Mouse (Mus musculus) heart, embryonic 12.5 days (tissue): ENCODE results near the gene Tubgcp2. TPM values are rescaled to one million over a fixed set of nuclear protein-coding genes. Genes with fewer than 3 reads are reported as not detected.

ENCODE experiments used
- ATAC-seq: fragments of 200-750 bp; cut with Nextera tagmentation; 2 replicates; pipeline ENCODE4 v1.8.0; 2017; ENCODE audit warnings: moderate TSS enrichment, moderate library complexity; ENCODE audit not compliant: insufficient number of reproducible peaks, low FRiP score
- H3K27ac ChIP-seq: fragments of 300-500 bp; sonication (generic); 2 replicates; pipeline ENCODE4 v1.5.1; 2016; ENCODE audit warnings: mild to moderate bottlenecking, moderate library complexity; ENCODE audit not compliant: poor library complexity, severe bottlenecking
- H3K27me3 ChIP-seq: fragments of 300-500 bp; sonication (generic); replicated peaks from 2 replicates; pipeline ENCODE4 v1.6.1; 2016; ENCODE audit warnings: mild to moderate bottlenecking, moderate library complexity
- H3K36me3 ChIP-seq: fragments of 300-500 bp; sonication (generic); 2 replicates; pipeline ENCODE4 v1.6.1; 2016; ENCODE audit warnings: mild to moderate bottlenecking, moderate library complexity
- H3K4me1 ChIP-seq: fragments of 300-500 bp; sonication (generic); replicated peaks from 2 replicates; pipeline ENCODE4 v1.6.1; 2016; ENCODE audit warnings: mild to moderate bottlenecking
- H3K4me2 ChIP-seq: fragments of 300-500 bp; sonication (generic); 2 replicates; pipeline ENCODE4 v1.6.1; 2016; ENCODE audit warnings: mild to moderate bottlenecking, moderate library complexity
- H3K4me3 ChIP-seq: fragments of 300-500 bp; sonication (generic); 2 replicates; pipeline ENCODE4 v1.5.1; 2016; ENCODE audit warnings: mild to moderate bottlenecking
- H3K9ac ChIP-seq: fragments of 300-500 bp; sonication (generic); 2 replicates; pipeline ENCODE4 v1.6.1; 2016; ENCODE audit warnings: mild to moderate bottlenecking, moderate library complexity
- H3K9me3 ChIP-seq: fragments of 300-500 bp; sonication (generic); replicated peaks from 2 replicates; pipeline ENCODE4 v1.6.1; 2016; ENCODE audit warnings: mild to moderate bottlenecking, moderate library complexity
- WGBS: fragments of 180-500 bp; shearing (Covaris S2); methylation state at CpG from one replicate; pipeline ENCODE4 v1.1.7; 2016; 5-methylcytosine and 5-hydroxymethylcytosine counted together
- polyA plus RNA-seq: library from polyadenylated mRNA; unstranded; fragments of >200 nt; fragmentation: Nextera tagmentation; extraction: Ambion mirVana; gene quantifications from 2 replicates; pipeline ENCODE4 v1.2.1, GENCODE M21; 2016

Tubgcp2 gene
- polyA plus RNA-seq, 1 experiment from 2014 or later, result 41.4 TPM

- Histone ChIP-seq H3K4me3 (no peak overlapping the region), H3K9me3 (no peaks in the 10 kb centered on the region), H3K9ac (no peak overlapping the region), H3K27ac (no peak overlapping the region), H3K4me2 (no peak overlapping the region), H3K27me3 (peaks cover 48% of the 10 kb centered on the region), H3K36me3 (peaks cover 23% of the 10 kb centered on the region), H3K4me1 (peaks cover 2% of the 10 kb centered on the region; the same call in 1 of the 2 replicates)
- ATAC-seq, result no peak
- 57% methylated on average over 3 of the region's 3 CpGs for WGBS
Measured at GRCm38 (mm10) chr7:140042728-140043127, 6.3 kb upstream of the Tubgcp2 start.

- WGBS, result 50% methylated on average over 3 of the region's 3 CpGs
- no peaks in the 10 kb centered on the region for H3K9me3 ChIP-seq
- peak overlapping the region; percentile 73 for H3K4me3 ChIP-seq
- peak overlapping the region; percentile 81 for H3K4me2 ChIP-seq
- H3K4me1 ChIP-seq, result peaks cover 19% of the 10 kb centered on the region
- ATAC-seq, result no peak
- H3K36me3 ChIP-seq, result peaks cover 37% of the 10 kb centered on the region
- H3K27me3 ChIP-seq, result no peaks in the 10 kb centered on the region
- H3K9ac ChIP-seq, result peak overlapping the region; percentile 91
- no peak overlapping the region for H3K27ac ChIP-seq
Measured at GRCm38 (mm10) chr7:140037171-140037555, 694 bp upstream of the Tubgcp2 start.

- no peaks in the 10 kb centered on the region for H3K27me3 ChIP-seq
- no peak overlapping the region for H3K27ac ChIP-seq
- no peak for ATAC-seq
- peaks cover 19% of the 10 kb centered on the region for H3K4me1 ChIP-seq
- no peaks in the 10 kb centered on the region for H3K9me3 ChIP-seq
- WGBS, result 27% methylated on average over 7 of the region's 7 CpGs
- H3K4me3 ChIP-seq, result peak overlapping the region; percentile 73
- H3K4me2 ChIP-seq, result peak overlapping the region; percentile 81
- H3K36me3 ChIP-seq, result peaks cover 44% of the 10 kb centered on the region
- H3K9ac ChIP-seq, result peak overlapping the region; percentile 91
Measured at GRCm38 (mm10) chr7:140035456-140035855, 1.0 kb downstream of the Tubgcp2 start.

GRCm38 (mm10) chr7:140033386-140033785 lies 3.1 kb downstream of the Tubgcp2 start:
- no peaks in the 10 kb centered on the region for H3K27me3 ChIP-seq
- no peak overlapping the region for H3K27ac ChIP-seq
- no peak overlapping the region for H3K4me3 ChIP-seq
- H3K9ac ChIP-seq, result no peak overlapping the region
- 96% methylated on average over 9 of the region's 9 CpGs for whole genome bisulfite sequencing
- H3K36me3 ChIP-seq, result peaks cover 52% of the 10 kb centered on the region
- H3K4me1 ChIP-seq, result peaks cover 19% of the 10 kb centered on the region
- no peak for ATAC-seq
- H3K9me3 ChIP-seq, result 0 out of 2 replicates have a peak, but pooled peaks cover under 1% of the 10 kb centered on the region
- H3K4me2 ChIP-seq, result no peak overlapping the region

- Histone ChIP-seq H3K27ac (no peak overlapping the region), H3K9me3 (0 out of 2 replicates have a peak, but pooled peaks cover 4% of the 10 kb centered on the region), H3K36me3 (peaks cover 55% of the 10 kb centered on the region), H3K27me3 (no peaks in the 10 kb centered on the region), H3K4me3 (no peak overlapping the region), H3K4me1 (peaks cover 19% of the 10 kb centered on the region), H3K9ac (no peak overlapping the region), H3K4me2 (no peak overlapping the region)
- 93% methylated on average over 10 of the region's 10 CpGs for WGBS
- ATAC-seq, result no peak
Measured at GRCm38 (mm10) chr7:140032366-140032765, 4.1 kb downstream of the Tubgcp2 start.

GRCm38 (mm10) chr7:140031771-140032170 lies 4.7 kb downstream of the Tubgcp2 start:
- WGBS, result 93% methylated on average over 12 of the region's 12 CpGs
- Histone ChIP-seq H3K27me3 (no peaks in the 10 kb centered on the region), H3K36me3 (peaks cover 55% of the 10 kb centered on the region), H3K9ac (no peak overlapping the region), H3K4me1 (peaks cover 13% of the 10 kb centered on the region), H3K4me3 (no peak overlapping the region), H3K27ac (no peak overlapping the region), H3K4me2 (no peak overlapping the region), H3K9me3 (0 out of 2 replicates have a peak, but pooled peaks cover 4% of the 10 kb centered on the region)
- no peak for ATAC-seq

- Histone ChIP-seq H3K9me3 (0 out of 2 replicates have a peak, but pooled peaks cover 2% of the 10 kb centered on the region), H3K27me3 (no peaks in the 10 kb centered on the region), H3K27ac (no peak overlapping the region), H3K4me3 (no peak overlapping the region), H3K4me1 (no peaks in the 10 kb centered on the region), H3K36me3 (peaks cover 40% of the 10 kb centered on the region), H3K4me2 (no peak overlapping the region), H3K9ac (no peak overlapping the region)
- 94% methylated on average over 17 of the region's 17 CpGs for WGBS
- ATAC-seq, result no peak
Measured at GRCm38 (mm10) chr7:140011336-140011735, 25.1 kb downstream of the Tubgcp2 start.

- Histone ChIP-seq H3K27me3 (no peaks in the 10 kb centered on the region), H3K9me3 (0 out of 2 replicates have a peak, but pooled peaks cover 2% of the 10 kb centered on the region), H3K27ac (no peak overlapping the region), H3K4me1 (no peaks in the 10 kb centered on the region), H3K36me3 (peaks cover 60% of the 10 kb centered on the region), H3K4me2 (no peak overlapping the region), H3K4me3 (no peak overlapping the region), H3K9ac (no peak overlapping the region)
- ATAC-seq, result no peak
- WGBS, result 90% methylated on average over 9 of the region's 9 CpGs
Measured at GRCm38 (mm10) chr7:140007781-140008180, 28.7 kb downstream of the Tubgcp2 start.

GRCm38 (mm10) chr7:140006861-140007611 lies 29.4 kb downstream of the Tubgcp2 start:
- 0 out of 2 replicates have a peak, but pooled peaks cover 2% of the 10 kb centered on the region for H3K9me3 ChIP-seq
- peaks cover 65% of the 10 kb centered on the region for H3K36me3 ChIP-seq
- no peak overlapping the region for H3K27ac ChIP-seq
- WGBS, result 90% methylated on average over 9 of the region's 9 CpGs
- no peak overlapping the region for H3K4me3 ChIP-seq
- no peak overlapping the region for H3K9ac ChIP-seq
- no peak for ATAC-seq
- no peaks in the 10 kb centered on the region for H3K4me1 ChIP-seq
- H3K4me2 ChIP-seq, result no peak overlapping the region
- H3K27me3 ChIP-seq, result no peaks in the 10 kb centered on the region

- 87% methylated on average over 8 of the region's 8 CpGs for WGBS
- Histone ChIP-seq H3K4me2 (no peak overlapping the region), H3K9ac (no peak overlapping the region), H3K27me3 (no peaks in the 10 kb centered on the region), H3K4me3 (no peak overlapping the region), H3K4me1 (no peaks in the 10 kb centered on the region), H3K9me3 (no peaks in the 10 kb centered on the region), H3K27ac (no peak overlapping the region), H3K36me3 (peaks cover 74% of the 10 kb centered on the region)
- ATAC-seq, result no peak
Measured at GRCm38 (mm10) chr7:140004666-140005065, 31.8 kb downstream of the Tubgcp2 start.

GRCm38 (mm10) chr7:140001086-140001740 lies 35.3 kb downstream of the Tubgcp2 start:
- no peak overlapping the region for H3K4me2 ChIP-seq
- ATAC-seq, result no peak
- no peak overlapping the region for H3K9ac ChIP-seq
- no peaks in the 10 kb centered on the region for H3K4me1 ChIP-seq
- H3K4me3 ChIP-seq, result no peak overlapping the region
- WGBS, result 84% methylated on average over 12 of the region's 12 CpGs
- no peak overlapping the region for H3K27ac ChIP-seq
- H3K27me3 ChIP-seq, result no peaks in the 10 kb centered on the region
- H3K9me3 ChIP-seq, result no peaks in the 10 kb centered on the region
- H3K36me3 ChIP-seq, result peaks cover 89% of the 10 kb centered on the region
